Mouse (Mus musculus): ENCODE results near the gene Vps33a.

DNA sequence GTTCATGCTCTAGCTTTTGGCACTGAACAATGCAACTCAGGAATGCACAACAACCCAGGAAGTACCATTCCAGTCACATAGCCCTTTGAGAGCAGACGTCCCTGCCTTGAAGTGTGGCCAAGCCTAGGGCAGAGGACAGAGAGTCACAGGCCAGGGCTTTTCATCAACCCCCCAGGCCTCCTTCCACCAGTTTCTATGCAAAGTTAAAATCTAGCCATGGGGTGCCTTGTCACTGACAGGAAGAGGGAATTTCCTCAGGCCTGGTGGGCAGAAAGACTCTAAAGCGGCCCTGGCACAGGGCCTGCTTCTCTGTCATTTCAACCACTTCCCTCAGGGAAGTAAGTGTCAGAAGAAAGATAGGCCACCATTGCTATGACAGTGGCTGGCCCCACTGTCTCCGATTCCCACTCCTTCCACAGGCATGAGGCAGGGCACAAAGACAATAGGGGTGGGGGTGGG lies 34.4 kb upstream of the Vps33a start:
- no peak for TF ChIP-seq POLR2A (IDR thresholded peaks at IDR 0.05; ENCODE audit: borderline replicate concordance, extremely low read depth, insufficient read depth, insufficient read length, poor library complexity, severe bottlenecking)
- no peak for TF ChIP-seq CTCF (IDR thresholded peaks at IDR 0.05; ENCODE audit: borderline replicate concordance, extremely low read depth, insufficient read depth, insufficient read length)

All from brain, embryonic 14.5 days (tissue).